9 mouse cellular contexts compared by ENCODE assay signal in the genomic region with DNA sequence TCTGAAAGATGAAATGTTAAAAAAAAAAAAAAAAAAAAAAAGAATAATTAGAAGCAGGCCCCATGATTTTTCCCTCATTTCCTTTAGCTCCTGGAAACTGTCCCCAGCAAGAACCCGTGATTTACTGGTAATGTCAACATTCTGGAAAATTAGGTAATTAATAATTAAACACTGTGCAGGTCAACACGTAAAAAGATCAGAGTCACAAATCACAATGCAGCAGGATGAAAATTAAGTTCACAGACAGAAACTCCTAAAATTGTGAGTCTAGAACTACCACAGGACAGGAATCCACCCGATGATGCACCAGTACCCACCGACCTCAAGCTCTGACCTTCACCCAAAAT. TPM values are rescaled to one million over a fixed set of nuclear protein-coding genes. Genes with fewer than 3 reads are reported as not detected.
DNase-seq lines count a peak whose midpoint lies in the region; ATAC-seq and TF ChIP-seq lines count a peak whose summit lies in the region.
"Had no signal": no experiment of that assay in that cellular context is flagged by ENCODE, and none has a peak within 500 bp of the region (broad histone marks: within the 10 kb centered on the region; RNA-seq: fewer than 3 reads in every experiment).

No protein-coding gene starts in this region.

- ATAC-seq in lung, embryonic 15.5 days (ENCODE audit: borderline replicate concordance, extremely low read depth, low FRiP score, low TSS enrichment), result no peak
- no peak for ATAC-seq in forebrain, embryonic 11.5 days (replicated peaks; ENCODE audit: low FRiP score)
- ATAC-seq in erythroid progenitor cell, adult 5-6 weeks (replicated peaks; ENCODE audit: low FRiP score, poor library complexity, severe bottlenecking), result no peak

- DNase-seq in lung, postnatal 14 days, result no peak
- DNase-seq in forebrain, embryonic 11.5 days (ENCODE audit: low spot score), result no peak
- no peak for DNase-seq in limb, embryonic 10.5 days (ENCODE audit: low spot score)
- DNase-seq in left cerebral cortex, adult 8-10 months (ENCODE audit: low spot score in 2 of 2), result no peak
- DNase-seq in ovary, postnatal 10 days (ENCODE audit: low spot score), result no peak

- peak overlapping the region; percentile 90 for H3K4me3 ChIP-seq in lung, embryonic 15.5 days
- H3K4me3 ChIP-seq in forebrain, embryonic 11.5 days (ENCODE audit: low read depth, low read length), result peak overlapping the region; percentile 89
- H3K4me3 ChIP-seq in limb, embryonic 10.5 days, result peak overlapping the region; percentile 93
- H3K4me3 ChIP-seq in olfactory bulb, adult 2 months (ENCODE audit: insufficient read depth, low read depth, low read length), result peak overlapping the region; percentile 84

- H3K9ac ChIP-seq in lung, embryonic 15.5 days, result peak overlapping the region; percentile 92
- peak overlapping the region; percentile 91 for H3K9ac ChIP-seq in forebrain, embryonic 11.5 days (ENCODE audit: low read length)

- no peak for TF ChIP-seq POLR2A in olfactory bulb, adult 2 months (IDR thresholded peaks at IDR 0.05; ENCODE audit: insufficient read depth, low read depth, low read length)

- H3K4me1 ChIP-seq in lung, embryonic 15.5 days, result peaks cover 35% of the 10 kb centered on the region
- no peaks in the 10 kb centered on the region; the same call in 1 of the 2 replicates for H3K4me1 ChIP-seq in forebrain, embryonic 11.5 days (replicated peaks; ENCODE audit: control insufficient read depth, insufficient read depth, low read length)
- peaks cover 34% of the 10 kb centered on the region for H3K4me1 ChIP-seq in limb, embryonic 10.5 days
- H3K4me1 ChIP-seq in olfactory bulb, adult 2 months (ENCODE audit: control insufficient read depth, insufficient read depth, low read length), result peaks cover 5% of the 10 kb centered on the region

- no peaks in the 10 kb centered on the region for H3K36me3 ChIP-seq in lung, embryonic 15.5 days
- H3K36me3 ChIP-seq in forebrain, embryonic 11.5 days (ENCODE audit: control insufficient read depth, insufficient read depth, low read length), result no peaks in the 10 kb centered on the region
- peaks cover 6% of the 10 kb centered on the region; the same call in 1 of the 2 replicates for H3K36me3 ChIP-seq in limb, embryonic 10.5 days

- no peak overlapping the region for H3K27ac ChIP-seq in lung, embryonic 15.5 days
- H3K27ac ChIP-seq in forebrain, embryonic 11.5 days (ENCODE audit: low read depth, low read length), result no peak overlapping the region
- 0 out of 2 replicates have a peak overlapping the region, but pooled peaks have one; percentile 96 for H3K27ac ChIP-seq in limb, embryonic 10.5 days
- H3K27ac ChIP-seq in olfactory bulb, adult 2 months (ENCODE audit: insufficient read depth, low read depth, low read length), result peak overlapping the region; percentile 78

- TF ChIP-seq CTCF in olfactory bulb, adult 2 months (IDR thresholded peaks at IDR 0.05; ENCODE audit: insufficient read depth, low read depth, low read length), result no peak

- H3K4me2 ChIP-seq in lung, embryonic 15.5 days, result peak overlapping the region; percentile 77
- H3K4me2 ChIP-seq in forebrain, embryonic 11.5 days (ENCODE audit: low read depth, low read length, severe bottlenecking), result peak overlapping the region; percentile 61

- H3K9me3 ChIP-seq in lung, embryonic 15.5 days, result no peaks in the 10 kb centered on the region
- no peaks in the 10 kb centered on the region for H3K9me3 ChIP-seq in forebrain, embryonic 11.5 days (ENCODE audit: control insufficient read depth, low read length)
- no peaks in the 10 kb centered on the region for H3K9me3 ChIP-seq in limb, embryonic 10.5 days (replicated peaks)

- H3K27me3 ChIP-seq in lung, embryonic 15.5 days, result no peaks in the 10 kb centered on the region
- no peaks in the 10 kb centered on the region for H3K27me3 ChIP-seq in forebrain, embryonic 11.5 days (ENCODE audit: control insufficient read depth, insufficient read depth, low read length)
- no peaks in the 10 kb centered on the region for H3K27me3 ChIP-seq in limb, embryonic 10.5 days (ENCODE audit: low read depth, poor library complexity, severe bottlenecking)

- 1% methylated on average over 4 of the region's 4 CpGs for WGBS in lung, embryonic 15.5 days
- WGBS in forebrain, embryonic 11.5 days, result 9% methylated on average over 4 of the region's 4 CpGs
- 3% methylated on average over 4 of the region's 4 CpGs for WGBS in limb, embryonic 10.5 days
- 1% methylated on average over 4 of the region's 4 CpGs for WGBS in olfactory bulb, adult 2 months

RNA-seq across cellular contexts. Expression of a gene that starts 2.5 kb away (rescaled TPM):
- 12.5 and 14.3 TPM in 2 replicates for polyA plus RNA-seq in lung, embryonic 15.5 days (2015; fragmentation: Nextera tagmentation; extraction: Ambion mirVana)
- 14.6 and 14.8 TPM in 2 replicates for polyA plus RNA-seq in forebrain, embryonic 11.5 days (2014; fragmentation: Nextera tagmentation; extraction: Ambion mirVana)
- polyA plus RNA-seq in limb, embryonic 10.5 days (2016; fragmentation: Nextera tagmentation; extraction: Ambion mirVana), result 9.0 and 9.3 TPM in 2 replicates
- polyA plus RNA-seq in olfactory bulb, adult 2 months (2012; ENCODE audit: insufficient read depth, insufficient read length, low replicate concordance, missing spikeins), result 42.4 TPM in 1 of 2 replicates, not detected in the other
- 100 to 1,000 TPM; 152 to 184 (median 161) TPM for total RNA-seq in left cerebral cortex, adult 8-10 months (2022)
- 139 and 161 TPM in 2 replicates for total RNA-seq in erythroid progenitor cell, adult 5-6 weeks (2015; ENCODE audit: low replicate concordance)
- 204 and 206 TPM in 2 replicates for total RNA-seq in erythroid progenitor cell, adult 5-6 weeks (2017; ENCODE audit: low replicate concordance)

RNA-seq across cellular contexts. Expression of a gene that starts 11.9 kb away (rescaled TPM):
- polyA plus RNA-seq in lung, embryonic 15.5 days (2015; fragmentation: Nextera tagmentation; extraction: Ambion mirVana), result 3.7 and 4.0 TPM in 2 replicates
- 13.5 and 13.8 TPM in 2 replicates for polyA plus RNA-seq in forebrain, embryonic 11.5 days (2014; fragmentation: Nextera tagmentation; extraction: Ambion mirVana)
- polyA plus RNA-seq in limb, embryonic 10.5 days (2016; fragmentation: Nextera tagmentation; extraction: Ambion mirVana), result 8.9 and 9.9 TPM in 2 replicates
- not detected in 2 replicates for polyA plus RNA-seq in olfactory bulb, adult 2 months (2012; ENCODE audit: insufficient read depth, insufficient read length, low replicate concordance, missing spikeins)
- 10 to 100 TPM; 14.8 to 18.3 (median 15.7) TPM for total RNA-seq in left cerebral cortex, adult 8-10 months (2022)
- 12.2 TPM in 1 of 2 replicates, not detected in the other for total RNA-seq in erythroid progenitor cell, adult 5-6 weeks (2015; ENCODE audit: low replicate concordance)
- total RNA-seq in erythroid progenitor cell, adult 5-6 weeks (2017; ENCODE audit: low replicate concordance), result 0.77 TPM in 1 of 2 replicates, not detected in the other
- total RNA-seq: megakaryocyte progenitor cell, adult 5-6 weeks had no signal

Comparison
In these comparisons a context has a peak if more than half of its experiments do, and no peak if none do; other contexts are left out.
1. H3K27ac ChIP-seq: peak in limb, embryonic 10.5 days (single experiment) and olfactory bulb, adult 2 months (single experiment); none in lung, embryonic 15.5 days (single experiment) and forebrain, embryonic 11.5 days (single experiment).
2. Peak in every context shown above with its lines, with median percentiles within 50 percentile points of each other: H3K4me3 ChIP-seq.